Mouse (Mus musculus) hindbrain, embryonic 12.5 days (tissue): ENCODE results near the gene Slc39a2. TPM values are rescaled to one million over a fixed set of nuclear protein-coding genes. Genes with fewer than 3 reads are reported as not detected.

Experiments
- ATAC-seq: fragments of 200-750 bp; cut with Nextera tagmentation; 2 replicates; pipeline ENCODE4 v1.8.0; 2017; ENCODE audit warnings: moderate TSS enrichment; ENCODE audit not compliant: low FRiP score
- H3K27ac ChIP-seq: fragments of 300-500 bp; sonication (generic); 2 replicates; pipeline ENCODE4 v1.5.1; 2016; ENCODE audit warnings: mild to moderate bottlenecking
- H3K27me3 ChIP-seq: fragments of 300-500 bp; sonication (generic); 2 replicates; pipeline ENCODE4 v1.6.1; 2016; ENCODE audit warnings: mild to moderate bottlenecking
- H3K36me3 ChIP-seq: fragments of 300-500 bp; sonication (generic); 2 replicates; pipeline ENCODE4 v1.6.1; 2016; ENCODE audit warnings: mild to moderate bottlenecking
- H3K4me1 ChIP-seq: fragments of 300-500 bp; sonication (generic); 2 replicates; pipeline ENCODE4 v1.6.1; 2016
- H3K4me2 ChIP-seq: fragments of 300-500 bp; sonication (generic); replicated peaks from 2 replicates; pipeline ENCODE4 v1.6.1; 2016; ENCODE audit warnings: mild to moderate bottlenecking
- H3K4me3 ChIP-seq: fragments of 300-500 bp; sonication (generic); 2 replicates; pipeline ENCODE4 v1.5.1; 2016; ENCODE audit warnings: mild to moderate bottlenecking
- H3K9ac ChIP-seq: fragments of 300-500 bp; sonication (generic); 2 replicates; pipeline ENCODE4 v1.6.1; 2016; ENCODE audit warnings: mild to moderate bottlenecking, moderate library complexity
- H3K9me3 ChIP-seq: fragments of 300-500 bp; sonication (generic); replicated peaks from 2 replicates; pipeline ENCODE4 v1.6.1; 2016; ENCODE audit warnings: mild to moderate bottlenecking
- WGBS: fragments of 180-500 bp; shearing (Covaris S2); methylation state at CpG from one replicate; pipeline ENCODE4 v1.1.7; 2016; 5-methylcytosine and 5-hydroxymethylcytosine counted together
- polyA plus RNA-seq: library from polyadenylated mRNA; unstranded; fragments of >200 nt; fragmentation: Nextera tagmentation; extraction: Ambion mirVana; gene quantifications from 2 replicates; pipeline ENCODE4 v1.2.1, GENCODE M21; 2016

The Slc39a2 gene
- polyA plus RNA-seq, 1 experiment from 2014 or later = 1.4 TPM

GRCm38 (mm10) chr14:51906102-51906501, 13.4 kb downstream of the Slc39a2 start:
- H3K27me3 ChIP-seq = peaks cover 5% of the 10 kb centered on the region; the same call in 1 of the 2 replicates
- H3K4me2 ChIP-seq = no peak overlapping the region
- ATAC-seq = no peak
- no peaks in the 10 kb centered on the region for H3K9me3 ChIP-seq
- no peaks in the 10 kb centered on the region for H3K4me1 ChIP-seq
- no peak overlapping the region for H3K4me3 ChIP-seq
- no peak overlapping the region for H3K9ac ChIP-seq
- 94% methylated on average over 11 of the region's 11 CpGs for WGBS
- H3K36me3 ChIP-seq = no peaks in the 10 kb centered on the region
- no peak overlapping the region for H3K27ac ChIP-seq

GRCm38 (mm10) chr14:51911301-51911700, 18.6 kb downstream of the Slc39a2 start:
- Histone ChIP-seq H3K27ac (no peak overlapping the region), H3K9ac (no peak overlapping the region), H3K4me1 (peaks cover 26% of the 10 kb centered on the region), H3K36me3 (no peaks in the 10 kb centered on the region), H3K4me2 (no peak overlapping the region), H3K27me3 (peaks cover 29% of the 10 kb centered on the region), H3K9me3 (no peaks in the 10 kb centered on the region), H3K4me3 (no peak overlapping the region)
- WGBS = 90% methylated on average over 10 of the region's 10 CpGs
- ATAC-seq = no peak

DNA sequence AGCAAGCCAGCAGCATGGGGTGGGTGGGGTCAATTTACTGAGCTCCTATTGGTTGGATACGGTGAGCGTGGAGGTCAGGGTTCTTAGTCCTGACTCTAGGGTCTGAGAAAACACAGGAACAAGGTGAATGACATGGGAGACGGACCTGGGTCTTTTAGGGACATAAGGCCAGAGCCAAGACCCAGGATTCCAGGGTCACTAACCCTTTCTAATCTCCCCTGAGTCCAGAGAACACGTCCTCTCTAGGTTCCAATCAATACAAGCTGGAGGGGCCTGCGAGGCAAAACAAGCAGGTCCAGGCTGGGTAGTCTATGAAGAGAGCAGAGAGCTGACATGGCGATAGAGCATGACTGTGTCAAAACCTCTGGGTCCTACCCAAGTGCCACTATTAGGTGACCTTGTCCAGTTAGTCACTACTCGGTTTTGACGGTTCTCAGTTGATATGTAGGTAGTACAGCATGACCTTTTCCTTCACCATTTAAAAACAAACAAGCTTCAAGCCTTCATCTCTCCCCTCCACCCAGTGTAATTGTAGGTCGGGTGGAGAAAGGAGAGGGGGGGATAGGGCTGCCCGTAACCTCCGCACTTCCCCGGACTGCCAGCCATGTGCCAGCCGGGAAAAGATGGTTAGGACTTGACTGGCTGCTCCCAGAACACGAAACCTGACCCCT, 19.8 kb downstream of the Slc39a2 start:
- Histone ChIP-seq H3K4me1 (peaks cover 26% of the 10 kb centered on the region), H3K4me3 (peak overlapping the region; percentile 56), H3K9me3 (no peaks in the 10 kb centered on the region), H3K27ac (no peak overlapping the region), H3K27me3 (peaks cover 29% of the 10 kb centered on the region), H3K4me2 (peak overlapping the region; percentile 93), H3K36me3 (no peaks in the 10 kb centered on the region), H3K9ac (peak overlapping the region; percentile 68)
- WGBS = 8% methylated on average over 14 of the region's 14 CpGs
- peak; percentile 14; the same call in 1 of the 2 replicates for ATAC-seq

DNA sequence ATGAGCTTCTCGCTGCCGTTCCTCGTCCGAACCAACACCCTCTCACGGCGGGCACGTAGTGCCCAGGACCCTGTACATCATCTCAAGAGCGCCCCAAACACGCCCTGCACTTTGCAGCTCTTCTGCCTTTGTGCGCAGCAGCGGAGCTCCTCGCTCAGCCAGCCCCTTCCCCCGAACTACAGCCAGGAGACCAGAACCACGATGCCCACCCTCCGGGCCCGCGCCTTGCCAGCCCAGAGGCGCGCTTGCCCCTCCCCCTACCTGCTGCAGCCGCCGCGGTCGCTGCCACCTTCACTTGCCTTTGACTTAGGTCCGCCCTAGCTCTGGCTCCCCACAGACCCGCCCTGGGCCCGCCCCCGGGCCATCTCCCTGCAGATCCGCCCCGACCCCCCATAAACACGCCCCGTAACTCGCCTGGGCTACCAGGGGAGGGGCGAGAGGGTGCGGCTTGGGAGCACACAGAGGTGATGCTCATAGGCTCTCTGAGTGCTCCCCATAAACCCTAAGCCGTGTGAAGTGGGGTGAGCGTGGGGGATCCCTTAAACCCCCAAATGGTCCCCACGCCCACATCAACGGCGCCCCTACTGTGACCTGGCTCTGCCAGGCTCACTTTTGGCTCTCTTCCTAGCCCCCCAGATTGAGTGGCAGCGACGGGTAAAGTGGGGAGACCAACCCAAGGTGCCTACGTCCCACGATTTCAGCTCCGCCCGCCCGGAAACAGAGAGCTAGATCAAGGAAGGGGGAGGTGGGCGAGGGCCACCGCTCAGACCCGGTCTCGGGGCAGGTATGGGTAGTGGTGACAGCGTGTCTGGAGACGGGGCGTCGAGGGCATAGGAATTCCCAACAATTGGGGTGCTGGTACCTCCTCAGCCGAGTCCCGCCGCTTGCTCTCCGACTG, 20.6 kb downstream of the Slc39a2 start:
- WGBS = 1% methylated on average over 55 of the region's 58 CpGs
- Histone ChIP-seq H3K36me3 (no peaks in the 10 kb centered on the region), H3K27me3 (peaks cover 29% of the 10 kb centered on the region), H3K4me3 (peak overlapping the region; percentile 56), H3K27ac (0 out of 2 replicates have a peak overlapping the region, but pooled peaks have one; percentile 35), H3K4me2 (peak overlapping the region; percentile 93), H3K4me1 (peaks cover 26% of the 10 kb centered on the region), H3K9me3 (no peaks in the 10 kb centered on the region), H3K9ac (peak overlapping the region; percentile 68)
- ATAC-seq = peak; percentile 70

DNA sequence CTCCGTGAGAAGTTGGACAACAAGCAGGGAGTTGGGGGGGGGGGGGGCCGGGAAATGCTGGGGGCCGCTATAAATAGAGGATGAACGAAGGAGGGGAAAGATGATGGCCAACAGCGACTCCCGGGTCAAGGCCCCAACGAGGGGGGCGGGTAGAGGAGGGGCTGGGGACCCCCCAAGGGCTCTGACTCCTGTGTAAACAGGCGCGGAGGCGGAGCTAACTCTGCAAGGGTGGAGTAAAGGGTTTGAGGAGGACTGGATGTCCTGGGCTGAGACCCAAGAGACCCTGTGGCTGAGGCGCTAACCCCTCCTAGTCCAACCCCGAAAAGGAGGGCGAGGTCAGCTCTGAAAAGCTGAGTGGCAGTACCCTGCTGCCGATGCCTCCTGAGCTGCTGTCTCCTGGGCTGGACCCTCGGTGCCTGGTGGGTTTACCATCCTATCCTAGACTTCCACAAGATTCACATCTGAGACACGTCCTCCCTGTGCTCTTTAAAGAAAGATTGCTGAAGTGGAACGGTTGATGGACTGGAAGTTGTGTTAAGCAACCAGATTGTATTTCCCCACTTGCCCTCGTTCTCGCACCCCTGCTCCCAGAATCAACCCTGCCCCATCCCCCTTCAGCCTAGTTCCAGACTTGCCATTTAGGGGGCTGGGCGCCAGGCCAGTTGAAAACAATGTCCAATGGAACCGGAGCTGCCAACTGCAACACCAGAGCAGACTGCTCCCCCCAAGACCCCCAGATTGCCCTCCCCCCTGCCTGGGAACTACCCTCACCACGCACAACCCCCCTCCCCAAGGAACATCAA, 21.5 kb downstream of the Slc39a2 start, which contains the start of gene Ndrg2:
Ndrg2 (minus strand) TSS at position 199 of the 803 bp plus-strand sequence.
- WGBS = 2% methylated on average over 21 of the region's 23 CpGs
- Histone ChIP-seq H3K36me3 (no peaks in the 10 kb centered on the region), H3K4me2 (peak within 1 kb of the TSS; percentile 93), H3K27ac (peak within 1 kb of the TSS; percentile 35), H3K4me1 (peaks cover 26% of the 10 kb centered on the region), H3K9me3 (no peaks in the 10 kb centered on the region), H3K27me3 (peaks cover 29% of the 10 kb centered on the region), H3K4me3 (peak within 1 kb of the TSS; percentile 56), H3K9ac (peak within 1 kb of the TSS; percentile 68)
- ATAC-seq = peak; percentile 78

DNA sequence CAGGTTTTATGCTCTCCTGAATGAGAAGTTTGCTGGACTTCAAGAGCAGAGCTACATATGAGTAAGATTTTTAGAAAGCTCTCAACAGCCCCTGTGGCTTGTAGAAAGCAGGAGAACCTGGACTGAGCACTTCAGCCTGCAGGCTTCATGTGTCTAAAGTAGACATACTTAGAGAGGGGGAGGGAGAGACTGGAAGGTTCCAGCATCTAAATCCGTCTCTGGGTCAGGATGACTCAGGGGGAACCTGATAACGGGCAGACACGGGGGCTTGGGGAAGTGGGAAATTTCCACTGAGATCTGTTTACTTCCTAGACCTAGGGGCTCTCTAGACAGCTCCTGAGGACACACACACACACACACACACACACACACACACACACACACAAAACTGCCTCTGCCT, 22.3 kb downstream of the Slc39a2 start:
- Histone ChIP-seq H3K4me2 (no peak overlapping the region), H3K9ac (no peak overlapping the region), H3K4me1 (peaks cover 26% of the 10 kb centered on the region), H3K36me3 (no peaks in the 10 kb centered on the region), H3K9me3 (no peaks in the 10 kb centered on the region), H3K27me3 (peaks cover 28% of the 10 kb centered on the region), H3K27ac (peak overlapping the region; percentile 24; the same call in 1 of the 2 replicates), H3K4me3 (no peak overlapping the region)
- no peak for ATAC-seq
- WGBS = 33% methylated on average over 3 of the region's 3 CpGs

DNA sequence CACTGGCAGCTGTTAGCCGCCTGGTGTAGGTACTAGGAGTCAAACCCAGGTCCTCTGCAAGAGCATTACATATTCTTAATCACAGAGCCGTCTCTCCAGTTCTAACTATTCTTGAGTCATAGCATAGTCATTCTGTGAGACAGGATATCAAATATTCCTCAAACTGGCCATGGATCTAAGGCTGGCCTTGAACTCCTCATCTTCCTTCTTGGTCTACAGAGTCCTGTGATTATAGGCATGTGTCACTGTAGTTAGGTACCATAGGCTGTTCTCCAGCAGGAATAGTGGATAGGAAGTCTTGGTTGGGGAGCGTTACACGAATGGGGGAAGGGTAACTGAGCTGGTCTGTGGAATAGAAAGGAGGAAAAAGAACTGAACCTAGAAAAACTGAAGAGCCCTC, 23.9 kb downstream of the Slc39a2 start:
- Histone ChIP-seq H3K27me3 (peaks cover 24% of the 10 kb centered on the region), H3K27ac (no peak overlapping the region), H3K4me2 (no peak overlapping the region), H3K4me3 (no peak overlapping the region), H3K36me3 (no peaks in the 10 kb centered on the region), H3K9me3 (no peaks in the 10 kb centered on the region), H3K4me1 (peaks cover 26% of the 10 kb centered on the region), H3K9ac (no peak overlapping the region)
- no peak for ATAC-seq
- 94% methylated on average over 4 of the region's 4 CpGs for WGBS

DNA sequence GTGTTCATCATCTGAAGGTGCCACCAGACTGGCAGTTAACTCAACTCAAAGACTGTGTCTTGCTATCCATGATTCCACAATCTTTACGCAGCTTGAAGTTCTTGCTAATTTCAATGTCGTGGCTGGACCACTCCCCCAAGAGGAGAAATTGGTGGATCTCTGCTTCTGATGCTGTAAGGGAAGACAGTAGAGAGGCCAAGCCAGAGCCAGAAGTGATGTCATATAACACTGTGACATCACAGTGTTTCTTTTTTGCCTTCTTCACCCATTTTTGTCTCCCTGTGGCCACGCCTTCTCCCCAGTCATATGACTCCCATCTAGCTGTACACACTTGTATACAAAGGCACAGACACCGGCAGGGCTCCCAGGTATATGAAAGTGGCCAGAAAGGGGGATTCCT, 25.4 kb downstream of the Slc39a2 start, which contains the start of gene Tppp2:
Tppp2 (plus strand) TSS at position 301 of the 400 bp plus-strand sequence.
- Histone ChIP-seq H3K27ac (no peak within 1 kb of the TSS), H3K4me2 (no peak within 1 kb of the TSS), H3K4me3 (no peak within 1 kb of the TSS), H3K27me3 (peaks cover 10% of the 10 kb centered on the region), H3K36me3 (no peaks in the 10 kb centered on the region), H3K4me1 (peaks cover 17% of the 10 kb centered on the region), H3K9me3 (no peaks in the 10 kb centered on the region), H3K9ac (no peak within 1 kb of the TSS)
- WGBS = 88% methylated on average over 4 of the region's 4 CpGs
- no peak for ATAC-seq

DNA sequence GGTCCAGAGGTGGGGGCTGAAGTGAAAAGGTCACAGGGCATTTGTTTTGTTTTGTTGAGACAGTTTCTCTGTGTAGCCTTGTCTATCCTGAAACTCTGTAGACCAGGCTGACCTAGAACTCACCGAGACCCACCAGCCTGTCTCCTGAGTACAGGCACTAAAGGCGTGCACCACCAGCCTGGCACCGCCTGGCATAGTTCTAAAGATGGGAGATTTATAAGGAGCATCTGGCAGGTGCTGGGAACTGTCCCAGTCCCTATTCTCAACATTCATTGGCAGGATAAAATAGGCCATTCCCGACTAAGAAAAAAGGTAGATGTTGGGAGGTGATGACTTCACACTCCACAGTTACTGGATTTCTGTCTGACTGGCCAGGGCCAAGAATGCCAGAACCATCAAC, 26.3 kb downstream of the Slc39a2 start:
- no peak overlapping the region for H3K4me3 ChIP-seq

DNA sequence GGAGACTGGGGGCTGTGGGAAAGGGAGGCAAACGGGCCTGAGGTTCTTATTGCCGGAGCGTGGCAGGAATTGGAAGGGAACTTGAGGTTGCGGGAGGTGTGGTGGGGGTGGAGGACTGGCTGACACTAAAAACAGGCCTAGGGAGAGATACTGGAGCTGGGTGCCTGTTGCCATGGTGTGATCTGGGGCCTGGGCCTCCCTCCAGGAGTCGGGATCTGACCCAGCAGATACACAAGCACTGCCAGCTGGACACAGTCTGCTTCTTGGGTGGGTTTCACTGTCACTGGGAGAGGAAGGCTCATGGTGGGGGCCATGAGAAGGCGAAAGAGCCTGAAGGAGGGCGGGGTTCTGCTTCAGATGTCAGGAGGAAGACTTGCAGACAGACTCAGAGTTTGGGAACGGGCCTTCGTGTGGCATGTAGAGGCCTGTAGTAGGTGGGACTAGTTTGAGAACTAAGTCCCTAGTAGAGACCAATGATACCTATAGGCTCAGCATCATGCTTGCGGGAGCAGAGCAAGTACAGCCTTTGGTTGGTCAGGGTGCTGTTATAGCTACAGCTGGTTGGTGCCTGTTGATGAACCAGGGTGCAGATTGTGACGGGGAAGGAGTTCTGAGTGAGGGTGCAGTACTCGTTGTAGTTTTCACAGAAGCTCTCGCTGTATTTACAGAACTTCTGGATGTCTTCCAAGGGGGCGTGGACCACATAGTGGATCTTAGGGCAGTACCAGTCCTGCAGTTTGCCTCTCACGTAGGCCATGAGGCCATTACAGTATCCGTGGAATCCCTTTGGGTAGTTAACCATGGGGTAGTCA, 29.3 kb downstream of the Slc39a2 start:
- Histone ChIP-seq H3K27me3 (no peaks in the 10 kb centered on the region), H3K4me1 (no peaks in the 10 kb centered on the region), H3K36me3 (no peaks in the 10 kb centered on the region), H3K4me3 (no peak overlapping the region), H3K9ac (no peak overlapping the region), H3K4me2 (no peak overlapping the region), H3K27ac (no peak overlapping the region), H3K9me3 (no peaks in the 10 kb centered on the region)
- WGBS = 89% methylated on average over 16 of the region's 16 CpGs
- no peak for ATAC-seq

More for the DNA sequence above, 26.3 kb downstream of the Slc39a2 start:
- no peaks in the 10 kb centered on the region for H3K36me3 ChIP-seq
- WGBS = 88% methylated on average over 4 of the region's 4 CpGs
- ATAC-seq = no peak
- no peaks in the 10 kb centered on the region for H3K9me3 ChIP-seq
- peaks cover 9% of the 10 kb centered on the region for H3K4me1 ChIP-seq
- H3K27me3 ChIP-seq = peaks cover 3% of the 10 kb centered on the region; the same call in 1 of the 2 replicates
- no peak overlapping the region for H3K9ac ChIP-seq
- no peak overlapping the region for H3K27ac ChIP-seq
- no peak overlapping the region for H3K4me2 ChIP-seq

GRCm38 (mm10) chr14:51922571-51922865, 29.8 kb downstream of the Slc39a2 start, which contains the start of gene Rnase13:
TSS of gene Rnase13 (minus strand) at chr14:51922773.
- Histone ChIP-seq H3K27me3 (no peaks in the 10 kb centered on the region), H3K9ac (no peak within 1 kb of the TSS), H3K4me1 (no peaks in the 10 kb centered on the region), H3K9me3 (no peaks in the 10 kb centered on the region), H3K27ac (no peak within 1 kb of the TSS), H3K36me3 (no peaks in the 10 kb centered on the region), H3K4me3 (no peak within 1 kb of the TSS), H3K4me2 (no peak within 1 kb of the TSS)
- no peak for ATAC-seq
- WGBS = 89% methylated on average over 7 of the region's 7 CpGs
